Mouse (Mus musculus) lung, embryonic 14.5 days (tissue): ENCODE data around the gene Rpgrip1l. TPM values are rescaled to one million over a fixed set of nuclear protein-coding genes. Genes with fewer than 3 reads are reported as not detected.

Experiments used
- ATAC-seq: fragments of 200-750 bp; cut with Nextera tagmentation; 2 replicates; pipeline ENCODE4 v1.8.0; 2017; ENCODE audit warnings: mild to moderate bottlenecking, moderate TSS enrichment, moderate library complexity; ENCODE audit not compliant: insufficient read depth
- DNase-seq: peaks from one replicate; pipeline ENCODE4 v3.0.0-alpha.2; 2015
- H3K27ac ChIP-seq: fragments of 300-500 bp; sonication (generic); 2 replicates; pipeline ENCODE4 v1.5.1; 2014; ENCODE audit warnings: low read depth, mild to moderate bottlenecking, moderate library complexity
- H3K27me3 ChIP-seq: fragments of 300-500 bp; sonication (generic); 2 replicates; pipeline ENCODE4 v1.6.1; 2014; ENCODE audit warnings: low read length, control low read depth; ENCODE audit not compliant: insufficient read depth
- H3K36me3 ChIP-seq: fragments of 300-500 bp; sonication (generic); 2 replicates; pipeline ENCODE4 v1.6.1; 2014; ENCODE audit warnings: control low read depth; ENCODE audit not compliant: insufficient read depth
- H3K4me1 ChIP-seq: fragments of 300-500 bp; sonication (generic); 2 replicates; pipeline ENCODE4 v1.6.1; 2014; ENCODE audit warnings: antibody characterized with exemption, control low read depth; ENCODE audit not compliant: insufficient read depth
- H3K4me2 ChIP-seq: fragments of 300-500 bp; sonication (generic); 2 replicates; pipeline ENCODE4 v1.6.1; 2014; ENCODE audit warnings: mild to moderate bottlenecking
- H3K4me3 ChIP-seq: fragments of 300-500 bp; sonication (generic); 2 replicates; pipeline ENCODE4 v1.5.1; 2014; ENCODE audit warnings: low read depth, low read length
- H3K9ac ChIP-seq: fragments of 300-500 bp; sonication (generic); 2 replicates; pipeline ENCODE4 v1.6.1; 2014
- H3K9me3 ChIP-seq: fragments of 300-500 bp; sonication (generic); 2 replicates; pipeline ENCODE4 v1.6.1; 2016; ENCODE audit warnings: low read depth, low read length, control low read depth
- CTCF ChIP-seq: IDR thresholded peaks from 2 replicates; pipeline ENCODE4 v1.5.1; 2016; ENCODE audit warnings: antibody characterized with exemption, low read depth
- WGBS: fragments of 180-500 bp; shearing (Covaris S2); extraction: QIAGEN DNeasy Blood & Tissue Kit; methylation state at CpG from one replicate; pipeline ENCODE4 v1.1.7; 2014; 5-methylcytosine and 5-hydroxymethylcytosine counted together
- polyA plus RNA-seq: library from polyadenylated mRNA; unstranded; fragments of >200 nt; fragmentation: Nextera tagmentation; extraction: Ambion mirVana; gene quantifications from 2 replicates; pipeline ENCODE4 v1.2.1, GENCODE M21; 2014

Rpgrip1l gene
- polyA plus RNA-seq, 1 experiment from 2014 or later: 10.4 TPM

- WGBS: 49% methylated on average over 2 of the region's 2 CpGs
- no peaks in the 10 kb centered on the region for H3K9me3 ChIP-seq
- no peak for TF ChIP-seq CTCF
- peak; percentile 66 for DNase-seq
- no peak overlapping the region for H3K9ac ChIP-seq
- H3K27ac ChIP-seq: no peak overlapping the region
- no peaks in the 10 kb centered on the region for H3K36me3 ChIP-seq
- no peak overlapping the region for H3K4me3 ChIP-seq
- no peak overlapping the region for H3K4me2 ChIP-seq
- no peaks in the 10 kb centered on the region for H3K27me3 ChIP-seq
- H3K4me1 ChIP-seq: no peaks in the 10 kb centered on the region
- ATAC-seq: peak; percentile 66
These were observed 100.1 kb downstream of the Rpgrip1l start for GRCm38 (mm10) chr8:91212948-91213347.

- H3K27me3 ChIP-seq: no peaks in the 10 kb centered on the region
- no peaks in the 10 kb centered on the region for H3K36me3 ChIP-seq
- 49% methylated on average over 3 of the region's 3 CpGs for WGBS
- H3K4me1 ChIP-seq: no peaks in the 10 kb centered on the region
- no peak overlapping the region for H3K4me2 ChIP-seq
- TF ChIP-seq CTCF: no peak
- no peak for ATAC-seq
- H3K27ac ChIP-seq: peak overlapping the region; percentile 48
- no peak overlapping the region for H3K9ac ChIP-seq
- DNase-seq: peak; percentile 58
- no peak overlapping the region for H3K4me3 ChIP-seq
- no peaks in the 10 kb centered on the region for H3K9me3 ChIP-seq
These were observed 103.4 kb downstream of the Rpgrip1l start for GRCm38 (mm10) chr8:91209658-91210057.

- no peaks in the 10 kb centered on the region for H3K27me3 ChIP-seq
- H3K36me3 ChIP-seq: no peaks in the 10 kb centered on the region
- ATAC-seq (no peak), DNase-seq (no peak)
- no peaks in the 10 kb centered on the region for H3K9me3 ChIP-seq
- no peak for TF ChIP-seq CTCF
- H3K4me2 ChIP-seq: no peak overlapping the region
- no peak overlapping the region for H3K4me3 ChIP-seq
- no peak overlapping the region for H3K9ac ChIP-seq
- H3K27ac ChIP-seq: no peak overlapping the region
- H3K4me1 ChIP-seq: no peaks in the 10 kb centered on the region
- 33% methylated on average over 2 of the region's 2 CpGs for WGBS
These were observed 105.4 kb downstream of the Rpgrip1l start for GRCm38 (mm10) chr8:91207676-91208075.

GRCm38 (mm10) chr8:91205897-91206296, 107.2 kb downstream of the Rpgrip1l start:
- H3K4me3 ChIP-seq: no peak overlapping the region
- H3K36me3 ChIP-seq: no peaks in the 10 kb centered on the region
- no peaks in the 10 kb centered on the region for H3K9me3 ChIP-seq
- H3K9ac ChIP-seq: no peak overlapping the region
- H3K4me2 ChIP-seq: no peak overlapping the region
- DNase-seq: no peak
- H3K27ac ChIP-seq: no peak overlapping the region
- WGBS: 72% methylated on average over 6 of the region's 6 CpGs
- no peak for TF ChIP-seq CTCF
- no peak for ATAC-seq
- no peaks in the 10 kb centered on the region for H3K4me1 ChIP-seq
- no peaks in the 10 kb centered on the region for H3K27me3 ChIP-seq

GRCm38 (mm10) chr8:91201184-91201583, 111.9 kb downstream of the Rpgrip1l start:
- no peak for DNase-seq
- H3K4me1 ChIP-seq: 0 out of 2 replicates have a peak, but pooled peaks cover 4% of the 10 kb centered on the region
- 67% methylated on average over 2 of the region's 2 CpGs for WGBS
- no peaks in the 10 kb centered on the region for H3K36me3 ChIP-seq
- H3K27ac ChIP-seq: no peak overlapping the region
- H3K4me2 ChIP-seq: no peak overlapping the region
- H3K4me3 ChIP-seq: no peak overlapping the region
- no peak for ATAC-seq
- H3K27me3 ChIP-seq: no peaks in the 10 kb centered on the region
- no peaks in the 10 kb centered on the region for H3K9me3 ChIP-seq
- no peak for TF ChIP-seq CTCF
- no peak overlapping the region for H3K9ac ChIP-seq

- no peak for ATAC-seq
- Histone ChIP-seq H3K9ac (no peak within 1 kb of the TSS), H3K4me3 (no peak within 1 kb of the TSS), H3K36me3 (no peaks in the 10 kb centered on the region), H3K4me2 (no peak within 1 kb of the TSS), H3K27me3 (no peaks in the 10 kb centered on the region), H3K9me3 (no peaks in the 10 kb centered on the region), H3K4me1 (0 out of 2 replicates have a peak, but pooled peaks cover 4% of the 10 kb centered on the region), H3K27ac (no peak within 1 kb of the TSS)
- no peak for TF ChIP-seq CTCF
- no peak for DNase-seq
- 90% methylated on average over 7 of the region's 7 CpGs for WGBS
These were observed 113.2 kb downstream of the Rpgrip1l start, which contains the start of gene Aktip for GRCm38 (mm10) chr8:91199876-91200275. Gene Aktip, minus strand, starts transcription at chr8:91199976.

GRCm38 (mm10) chr8:91198036-91198435, 115.0 kb downstream of the Rpgrip1l start:
- no peaks in the 10 kb centered on the region for H3K9me3 ChIP-seq
- H3K4me2 ChIP-seq: no peak overlapping the region
- no peak overlapping the region for H3K4me3 ChIP-seq
- no peaks in the 10 kb centered on the region for H3K36me3 ChIP-seq
- ATAC-seq: no peak; the same call in 1 of the 2 replicates
- H3K27ac ChIP-seq: no peak overlapping the region
- H3K27me3 ChIP-seq: no peaks in the 10 kb centered on the region
- peak; percentile 60 for DNase-seq
- no peak for TF ChIP-seq CTCF
- WGBS: 38% methylated on average over 3 of the region's 3 CpGs
- H3K4me1 ChIP-seq: 0 out of 2 replicates have a peak, but pooled peaks cover 4% of the 10 kb centered on the region
- H3K9ac ChIP-seq: no peak overlapping the region
